Mouse (Mus musculus): Measurements from ENCODE around the gene Bola1. TPM values are rescaled to one million over a fixed set of nuclear protein-coding genes. Genes with fewer than 3 reads are reported as not detected.
"Not testable (repeated sequence)": the region's sequence is repeated elsewhere in the genome, so short reads cannot be mapped to it uniquely, and the experiment has no call there.

The Bola1 gene
- total and polyA plus RNA-seq, 3 experiments = 47.6 to 57.0 (median 56.5) TPM

DNA sequence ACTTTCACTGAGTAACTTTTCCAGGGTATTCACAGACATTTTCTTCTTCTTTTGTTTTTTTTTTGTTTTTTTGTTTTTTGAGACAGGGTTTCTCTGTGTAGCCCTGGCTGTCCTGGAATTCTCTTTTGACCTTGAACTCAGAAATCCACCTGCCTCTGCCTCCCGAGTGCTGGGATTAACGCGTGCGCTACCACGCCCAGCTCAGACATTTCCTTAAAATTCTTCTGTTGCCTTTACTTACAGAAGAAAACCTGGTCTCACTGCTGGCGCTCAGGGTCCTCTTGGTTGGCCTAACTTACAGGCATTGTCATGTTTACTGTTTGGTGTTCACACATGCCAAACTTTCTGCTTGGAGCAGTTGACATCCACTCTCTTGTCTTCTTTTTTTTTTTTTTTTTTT is 44.3 kb downstream of the Bola1 start:
- H3K4me1 ChIP-seq (ENCODE audit: control insufficient read depth in 1 of 2, insufficient read depth in 2 of 2) = peaks cover 8 to 38% of the 10 kb centered on the region in 2 experiments
- H3K79me2 ChIP-seq (replicated peaks; ENCODE audit: control insufficient read depth, extremely low read depth, insufficient read depth, poor library complexity, severe bottlenecking) = peaks cover 37% of the 10 kb centered on the region
- no peaks in the 10 kb centered on the region for H3K27me3 ChIP-seq (replicated peaks)
- peaks cover 43 to 57% of the 10 kb centered on the region in 2 experiments for H3K36me3 ChIP-seq (replicated peaks in 1 of 2; ENCODE audit: control insufficient read depth in 1 of 2, insufficient read depth in 1 of 2, low read length in 1 of 2)
- in situ Hi-C loops (cut with MboI; ENCODE audit: low pct_ligation_motif_present, low pct_unique_long_range_greater_than_20kb, low sequenced_read_pairs) (no loop called here), dilution Hi-C loops (cut with MboI; ENCODE audit: extremely low pct_ligation_motif_present, extremely low pct_unique_long_range_greater_than_20kb, low sequenced_read_pairs) (no loop called here)
- no peak overlapping the region for H3K4me2 ChIP-seq (ENCODE audit: insufficient read depth, low read depth, poor library complexity, severe bottlenecking)
- no peaks in the 10 kb centered on the region for H3K9me3 ChIP-seq (replicated peaks; ENCODE audit: low read length)
- no peak overlapping the region for H3K27ac ChIP-seq (ENCODE audit: insufficient read depth, low read depth)
- no peak overlapping the region for H3K9ac ChIP-seq (ENCODE audit: insufficient read depth, low read depth)
- no peak for DNase-seq (ENCODE audit: extremely low read depth)
- H3K4me3 ChIP-seq (replicated peaks in 1 of 3; ENCODE audit: low read depth in 2 of 3, low read length in 2 of 3, poor library complexity in 1 of 3) = no peak overlapping the region
- TF ChIP-seq GABPA (IDR thresholded peaks at IDR 0.05; ENCODE audit: insufficient replicate concordance, low read depth, low read length) = no peak
- TF ChIP-seq SMC3 (IDR thresholded peaks at IDR 0.05; ENCODE audit: low read depth, low read length) = no peak
- TF ChIP-seq UBTF (IDR thresholded peaks at IDR 0.05; ENCODE audit: low read depth, low read length) = no peak
- no peak for TF ChIP-seq POLR2A (IDR thresholded peaks at IDR 0.05; ENCODE audit: low read depth, low read length)
- no peak for TF ChIP-seq ETS1 (conservative IDR thresholded peaks at IDR 0.05; ENCODE audit: low read depth, low read length)
- TF ChIP-seq BHLHE40 (IDR thresholded peaks at IDR 0.05; ENCODE audit: low read depth, low read length) = no peak
- TF ChIP-seq NRF1 (IDR thresholded peaks at IDR 0.05; ENCODE audit: low read depth, low read length) = no peak
- no peak for TF ChIP-seq POLR2AphosphoS2 (IDR thresholded peaks at IDR 0.05; ENCODE audit: low read depth, low read length)
- TF ChIP-seq JUND (conservative IDR thresholded peaks at IDR 0.05; ENCODE audit: low read depth, low read length) = no peak

DNA sequence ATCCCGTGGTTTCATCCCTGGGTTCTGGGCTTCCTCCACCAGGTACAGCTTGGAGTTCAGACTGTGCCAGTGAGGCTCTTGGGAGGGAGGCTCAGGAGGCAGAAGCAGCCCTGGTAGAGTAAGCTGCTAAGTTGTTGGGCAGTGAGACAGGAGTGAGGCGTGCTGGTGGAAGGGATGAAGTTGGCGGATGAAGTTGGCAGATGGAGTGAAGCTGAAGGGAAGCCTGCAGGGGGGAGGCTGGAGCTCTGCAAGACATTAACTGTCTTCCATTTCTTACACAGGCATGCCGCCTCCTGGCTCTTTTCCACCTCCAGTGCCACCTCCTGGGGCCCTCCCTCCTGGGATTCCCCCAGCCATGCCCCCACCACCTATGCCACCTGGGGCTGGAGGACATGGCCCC is 45.5 kb downstream of the Bola1 start:
- H3K27ac ChIP-seq (ENCODE audit: insufficient read depth, low read depth); H3K9me3 ChIP-seq (replicated peaks; ENCODE audit: low read length); H3K9ac ChIP-seq (ENCODE audit: insufficient read depth, low read depth); H3K27me3 ChIP-seq (replicated peaks); dilution Hi-C loops (cut with MboI; ENCODE audit: extremely low pct_ligation_motif_present, extremely low pct_unique_long_range_greater_than_20kb, low sequenced_read_pairs); DNase-seq (ENCODE audit: extremely low read depth); in situ Hi-C loops (cut with MboI; ENCODE audit: low pct_ligation_motif_present, low pct_unique_long_range_greater_than_20kb, low sequenced_read_pairs): not testable (repeated sequence)
- Histone ChIP-seq H3K4me2 (ENCODE audit: insufficient read depth, low read depth, poor library complexity, severe bottlenecking) (0 out of 2 replicates have a peak overlapping the region, but pooled peaks have one; percentile 52), H3K4me1 (ENCODE audit: control insufficient read depth in 1 of 2, insufficient read depth in 2 of 2) (peaks cover 8 to 43% of the 10 kb centered on the region in 2 experiments), H3K4me3 (replicated peaks in 1 of 3; ENCODE audit: low read depth in 2 of 3, low read length in 2 of 3, poor library complexity in 1 of 3) (peak overlapping the region in 1 of 3 experiments; percentile 43), H3K79me2 (replicated peaks; ENCODE audit: control insufficient read depth, extremely low read depth, insufficient read depth, poor library complexity, severe bottlenecking) (peaks cover 37% of the 10 kb centered on the region), H3K36me3 (replicated peaks in 1 of 2; ENCODE audit: control insufficient read depth in 1 of 2, insufficient read depth in 1 of 2, low read length in 1 of 2) (peaks cover 43 to 63% of the 10 kb centered on the region in 2 experiments)

DNA sequence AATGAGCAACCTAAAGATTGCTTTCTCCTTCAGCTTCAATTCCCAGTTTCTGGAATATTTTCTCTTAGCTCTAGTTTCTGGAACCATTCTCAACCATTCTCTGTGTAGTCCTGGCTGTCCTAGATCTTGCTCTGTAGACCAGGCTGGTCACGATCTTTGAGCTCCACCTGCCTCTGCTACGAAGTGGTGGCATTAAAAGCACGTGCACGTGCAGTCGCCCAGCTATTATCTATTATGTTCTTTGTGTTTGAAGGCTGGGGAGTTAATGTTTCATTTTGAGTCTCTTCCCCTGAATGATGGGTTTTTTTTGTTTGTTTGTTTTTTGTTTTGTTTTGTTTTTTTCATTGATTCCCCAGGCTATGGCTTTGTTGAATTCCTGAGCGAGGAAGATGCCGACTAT is 46.3 kb downstream of the Bola1 start:
- Histone ChIP-seq H3K9me3 (replicated peaks; ENCODE audit: low read length) (no peaks in the 10 kb centered on the region), H3K4me3 (replicated peaks in 1 of 3; ENCODE audit: low read depth in 2 of 3, low read length in 2 of 3, poor library complexity in 1 of 3) (peak overlapping the region; percentile 65 to 99 (median 96)), H3K27ac (ENCODE audit: insufficient read depth, low read depth) (no peak overlapping the region), H3K79me2 (replicated peaks; ENCODE audit: control insufficient read depth, extremely low read depth, insufficient read depth, poor library complexity, severe bottlenecking) (peaks cover 37% of the 10 kb centered on the region), H3K9ac (ENCODE audit: insufficient read depth, low read depth) (peak overlapping the region; percentile 94), H3K4me2 (ENCODE audit: insufficient read depth, low read depth, poor library complexity, severe bottlenecking) (peak overlapping the region; percentile 79; the same call in 1 of the 2 replicates), H3K36me3 (replicated peaks in 1 of 2; ENCODE audit: control insufficient read depth in 1 of 2, insufficient read depth in 1 of 2, low read length in 1 of 2) (peaks cover 40 to 63% of the 10 kb centered on the region in 2 experiments), H3K4me1 (ENCODE audit: control insufficient read depth in 1 of 2, insufficient read depth in 2 of 2) (peaks cover 8 to 47% of the 10 kb centered on the region in 2 experiments), H3K27me3 (replicated peaks) (no peaks in the 10 kb centered on the region)
- TF ChIP-seq MAFK (IDR thresholded peaks at IDR 0.05; ENCODE audit: insufficient replicate concordance, low read length) = no peak
- TF ChIP-seq NRF1 (IDR thresholded peaks at IDR 0.05; ENCODE audit: low read depth, low read length) = no peak
- peak; percentile 75 for TF ChIP-seq BHLHE40 (IDR thresholded peaks at IDR 0.05; ENCODE audit: low read depth, low read length)
- TF ChIP-seq ETS1 (conservative IDR thresholded peaks at IDR 0.05; ENCODE audit: low read depth, low read length) = no peak
- peak; percentile 44; the same call in 1 of the 2 replicates for TF ChIP-seq MXI1 (IDR thresholded peaks at IDR 0.05; ENCODE audit: low read depth, low read length)
- TF ChIP-seq MYC (IDR thresholded peaks at IDR 0.05; ENCODE audit: low read depth, low read length) = peak; percentile 55; the same call in 1 of the 2 replicates
- TF ChIP-seq MAX (IDR thresholded peaks at IDR 0.05; ENCODE audit: low read length) = peak; percentile 69
- no peak for TF ChIP-seq ZKSCAN1 (IDR thresholded peaks at IDR 0.05; ENCODE audit: borderline replicate concordance, low read depth, low read length)
- DNase-seq (ENCODE audit: extremely low read depth) = no peak
- in situ Hi-C loops (cut with MboI; ENCODE audit: low pct_ligation_motif_present, low pct_unique_long_range_greater_than_20kb, low sequenced_read_pairs) (no loop called here), dilution Hi-C loops (cut with MboI; ENCODE audit: extremely low pct_ligation_motif_present, extremely low pct_unique_long_range_greater_than_20kb, low sequenced_read_pairs) (no loop called here)

Data from CH12.LX (cell line).